Mouse (Mus musculus) fat pad, adult 2 months (tissue): Measurements from ENCODE around the gene Tjp1.

Experiments used
- DNase-seq: peaks from one replicate; pipeline ENCODE4 v3.0.0-alpha.2; 2011; ENCODE audit warnings: low read depth, low spot score; ENCODE audit errors: extremely low read depth

The Tjp1 gene

DNA sequence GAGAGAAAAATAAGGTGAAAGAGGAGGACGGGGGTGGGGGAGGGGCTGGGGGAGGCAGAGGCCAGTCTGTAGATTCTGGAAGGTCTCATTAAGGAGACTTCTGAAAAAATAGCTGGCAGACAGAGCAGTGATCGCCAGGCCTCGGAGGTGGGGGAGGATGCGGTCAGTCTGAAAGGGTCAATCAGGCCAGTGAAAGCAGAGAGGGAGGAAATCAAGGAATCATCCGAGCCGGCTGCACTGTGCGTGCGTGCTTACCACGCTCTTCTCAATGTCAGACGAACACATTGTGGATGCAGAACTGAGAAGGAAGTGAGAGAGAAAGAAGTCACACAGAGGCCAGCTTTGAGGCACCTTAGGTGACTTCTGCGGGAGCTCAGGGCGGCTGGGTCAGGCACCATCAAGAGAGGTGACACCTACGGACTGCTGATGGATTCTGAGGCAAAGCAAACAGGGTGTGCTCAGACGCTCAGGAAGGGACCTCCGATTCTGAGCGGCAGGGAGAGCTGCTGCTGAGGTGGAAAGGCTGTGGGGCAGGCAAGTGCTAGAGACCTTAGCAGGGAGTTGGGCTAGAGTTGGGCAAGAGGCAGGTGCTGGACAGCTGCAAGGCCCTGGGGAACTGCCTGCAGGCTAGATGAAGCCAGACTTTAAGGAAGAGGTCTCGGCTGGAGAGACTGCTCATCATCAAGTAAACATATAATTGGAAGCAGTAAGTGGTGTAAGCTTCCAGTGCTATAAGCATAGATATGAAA, 133.7 kb downstream of the Tjp1 start:
- DNase-seq: no peak

DNA sequence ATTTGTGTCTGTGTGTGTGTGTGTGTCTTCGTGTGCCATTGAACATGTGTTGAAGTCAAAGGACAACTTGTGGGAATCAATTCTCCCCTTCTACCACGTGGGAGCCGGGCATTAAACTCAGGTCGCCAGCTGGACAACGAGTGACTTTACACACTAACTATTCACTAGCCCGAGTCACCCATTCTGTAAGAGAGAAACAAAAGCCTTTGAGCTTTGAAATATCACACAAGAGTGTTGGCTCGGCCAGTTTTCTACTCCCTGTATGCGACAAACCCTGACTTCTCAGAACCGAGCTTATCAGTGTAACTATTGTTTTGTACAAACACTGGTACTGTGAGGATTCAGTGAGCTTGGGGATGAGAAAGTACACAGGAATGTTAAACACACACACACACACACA, 134.6 kb downstream of the Tjp1 start:
- DNase-seq: no peak

- no peak for DNase-seq
Measured at GRCm38 (mm10) chr7:65389539-65389938, 138.0 kb downstream of the Tjp1 start.

- no peak for DNase-seq
Measured at GRCm38 (mm10) chr7:65388243-65389013, 139.2 kb downstream of the Tjp1 start.

- DNase-seq: no peak
Measured at GRCm38 (mm10) chr7:65387560-65388175, 139.9 kb downstream of the Tjp1 start.

DNA sequence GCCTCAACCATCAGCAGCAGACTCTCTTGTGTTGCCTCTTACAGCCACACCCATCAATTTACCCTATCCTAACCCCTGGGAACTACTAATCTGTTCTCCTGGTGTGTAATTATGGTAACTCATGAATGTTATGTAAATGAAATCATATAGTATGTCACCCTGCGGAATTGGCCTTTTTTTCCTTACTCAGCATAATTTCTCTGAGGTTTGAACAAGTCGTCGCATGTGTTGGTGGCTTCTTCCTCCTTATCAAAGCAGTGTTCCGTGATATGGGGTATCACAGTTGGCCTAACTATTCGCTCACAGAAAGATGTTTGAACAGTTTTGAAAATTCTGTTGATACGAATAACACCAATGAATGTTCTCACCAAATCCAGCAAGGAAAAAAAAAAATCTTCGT, 142.8 kb downstream of the Tjp1 start:
- no peak for DNase-seq

GRCm38 (mm10) chr7:65382515-65383283, 144.9 kb downstream of the Tjp1 start:
- no peak for DNase-seq

DNA sequence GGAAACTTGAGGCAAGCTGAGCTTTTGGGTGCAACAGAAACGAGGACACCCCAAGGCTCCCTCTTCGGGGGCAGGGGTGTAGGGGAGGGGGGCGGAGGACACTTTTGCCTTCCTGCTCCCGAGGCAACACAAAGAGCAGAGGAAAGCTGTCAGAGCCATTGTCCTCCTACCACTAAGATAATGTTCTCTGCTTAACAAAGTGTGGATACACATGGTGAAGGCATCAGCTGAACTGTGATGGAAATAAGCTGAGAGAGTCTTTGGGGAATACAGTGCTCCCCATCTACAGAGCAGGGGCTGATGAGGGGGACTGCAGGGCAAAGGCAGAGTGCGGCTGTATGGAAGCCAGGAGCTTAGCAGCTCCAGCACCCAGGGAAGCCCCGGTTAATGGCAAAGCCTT, 145.7 kb downstream of the Tjp1 start:
- DNase-seq: no peak

- no peak for DNase-seq
Measured at GRCm38 (mm10) chr7:65380716-65381115, 146.9 kb downstream of the Tjp1 start.

GRCm38 (mm10) chr7:65378818-65379565, 148.6 kb downstream of the Tjp1 start:
- DNase-seq: no peak

GRCm38 (mm10) chr7:65377521-65377920, 150.1 kb downstream of the Tjp1 start:
- DNase-seq: no peak

GRCm38 (mm10) chr7:65375621-65376020, 152.0 kb downstream of the Tjp1 start:
- no peak for DNase-seq

DNA sequence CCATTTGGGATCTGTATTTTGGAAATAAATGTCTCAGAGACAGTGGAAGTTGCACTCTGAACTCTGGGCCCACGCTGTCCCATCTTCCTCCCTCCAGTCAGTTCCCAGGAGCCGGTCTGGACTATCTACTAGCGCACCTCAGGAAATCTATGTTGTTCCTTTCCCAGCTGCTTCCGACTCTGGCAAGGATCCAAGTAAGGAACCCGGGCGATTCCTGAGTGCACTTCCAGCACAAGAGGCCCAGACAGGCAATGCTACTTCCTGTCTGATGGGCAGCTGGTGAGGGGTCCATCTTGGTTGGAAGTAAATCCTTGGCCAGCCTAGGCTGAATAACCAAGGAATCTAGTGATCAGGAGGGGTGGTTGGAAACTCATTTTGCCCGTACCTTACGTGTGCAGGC, 152.4 kb downstream of the Tjp1 start:
- no peak for DNase-seq

DNA sequence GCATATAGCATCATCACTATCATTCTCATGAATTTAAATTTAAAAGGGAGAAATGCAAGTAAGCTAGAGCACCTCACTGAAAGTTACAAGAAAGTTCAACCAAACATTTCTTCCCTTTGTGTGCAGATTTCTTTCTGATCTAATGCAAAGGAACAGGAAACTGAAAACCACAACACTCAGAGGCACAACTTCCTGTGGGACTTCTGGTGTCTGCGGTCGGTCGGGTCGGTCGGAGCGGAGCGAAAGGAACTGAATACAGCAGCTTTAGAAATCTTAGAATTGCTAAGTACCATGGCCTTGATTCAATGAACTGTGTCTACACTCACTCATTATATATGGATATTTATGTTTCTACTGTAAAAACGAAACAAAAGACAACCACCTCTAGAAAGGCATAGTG, 154.2 kb downstream of the Tjp1 start:
- DNase-seq: no peak

DNA sequence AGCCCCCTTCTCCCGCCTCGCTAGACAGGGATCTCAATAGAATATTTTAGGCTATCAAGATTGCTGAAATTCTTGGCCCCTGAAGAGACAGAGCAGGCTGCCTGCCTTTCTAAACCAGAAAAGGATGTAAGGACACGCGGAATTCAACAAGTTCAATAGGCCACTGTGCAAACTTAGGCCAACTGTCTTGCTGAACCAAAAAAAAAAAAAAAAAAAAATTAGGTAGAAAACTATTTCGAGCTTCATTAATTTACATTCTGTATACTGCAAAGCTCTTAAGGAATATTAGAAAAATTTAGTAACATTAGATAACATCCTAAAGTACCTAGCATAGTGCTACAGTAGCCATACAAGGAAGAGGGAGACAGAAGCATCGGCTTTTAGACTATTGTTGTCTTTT, 155.8 kb downstream of the Tjp1 start:
- DNase-seq: no peak

DNA sequence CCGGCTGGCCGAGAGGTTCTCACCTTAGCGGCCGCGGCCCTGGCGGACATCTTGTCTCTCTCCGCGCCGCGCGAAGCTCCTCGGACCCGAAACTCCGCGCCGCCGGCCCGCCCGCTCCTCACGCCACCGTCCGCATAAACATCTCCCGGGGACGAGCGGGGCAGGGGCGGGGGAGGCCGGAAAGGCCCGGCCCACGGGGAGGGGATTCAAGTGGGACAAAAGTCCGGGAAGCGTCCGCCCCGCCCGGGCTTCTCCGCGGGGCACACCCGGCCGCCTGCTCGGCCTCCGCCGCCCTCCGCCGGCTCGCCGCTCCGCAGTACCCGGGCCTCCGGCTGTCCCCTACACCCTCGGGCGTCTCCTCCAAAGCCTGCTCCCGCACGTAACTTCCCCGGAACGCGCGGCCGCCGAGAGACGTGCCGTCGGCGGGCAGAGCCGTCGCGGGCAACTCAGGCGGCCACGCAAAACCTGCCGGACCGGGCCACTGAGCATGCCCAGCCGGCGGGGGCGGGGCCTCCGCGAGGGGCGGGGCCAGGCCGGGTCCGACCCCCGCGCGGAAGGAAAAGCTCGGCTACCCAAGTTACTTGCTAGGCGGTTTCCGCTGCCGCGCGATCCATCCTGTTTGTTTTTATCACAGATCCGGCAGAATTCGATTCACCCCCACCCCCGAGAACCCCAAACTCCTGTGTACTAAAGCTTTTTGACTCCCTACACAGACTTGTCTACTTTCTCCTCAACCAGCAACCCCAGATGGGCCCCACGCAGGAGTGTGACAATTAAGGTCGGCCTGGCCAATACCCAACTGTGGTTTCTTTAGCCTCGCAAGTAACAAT, 156.6 kb downstream of the Tjp1 start:
- DNase-seq: no peak

DNA sequence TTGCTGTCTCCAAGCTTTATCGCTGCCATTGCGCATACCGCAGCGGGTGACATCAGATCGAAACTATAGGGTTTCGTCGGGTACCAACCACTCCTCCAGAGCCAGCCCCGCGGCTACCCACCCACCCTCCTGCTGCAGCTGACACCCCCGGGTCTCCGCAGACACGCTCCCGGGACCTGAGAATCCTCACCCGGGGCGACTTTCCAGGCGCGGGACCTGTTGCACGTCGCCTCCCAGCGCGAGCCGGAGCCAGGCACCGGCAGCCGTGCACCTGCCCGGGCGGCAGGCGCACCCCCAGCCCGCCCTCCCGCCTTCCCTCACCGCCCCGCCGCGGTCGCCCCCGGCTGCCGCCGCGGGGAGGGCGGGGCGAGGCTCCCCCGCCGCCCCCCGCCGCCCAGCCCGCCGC, 157.2 kb downstream of the Tjp1 start:
- no peak for DNase-seq

DNA sequence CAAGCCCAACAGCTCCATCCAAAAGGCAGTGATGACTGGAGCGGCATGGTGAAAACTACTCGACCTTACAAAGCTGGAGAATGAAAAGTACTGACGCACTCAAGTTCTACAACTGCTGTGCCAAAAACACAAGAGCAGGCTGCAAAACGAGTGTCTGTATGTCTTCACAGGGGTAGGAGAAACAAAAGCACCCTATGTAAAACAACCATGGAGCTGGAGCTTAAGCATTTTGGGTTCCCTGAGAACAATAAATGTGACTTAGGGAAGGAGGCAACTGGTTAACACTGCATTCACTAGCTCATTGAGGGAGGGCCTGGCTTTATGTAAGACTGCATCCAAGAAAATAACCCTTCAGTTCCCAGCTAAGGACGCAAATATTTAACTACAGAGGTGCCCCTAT, 158.5 kb downstream of the Tjp1 start:
- no peak for DNase-seq

- DNase-seq: no peak
Measured at GRCm38 (mm10) chr7:65367386-65368245, 160.0 kb downstream of the Tjp1 start.
